In genomic region chr8:89569406-89569805, GRCm38 (mm10) we compare ENCODE assay signal across 15 mouse cellular contexts.
DNase-seq lines count a peak whose midpoint lies in the region; ATAC-seq and TF ChIP-seq lines count a peak whose summit lies in the region.
"Had no signal": no experiment of that assay in that cellular context is flagged by ENCODE, and none has a peak within 500 bp of the region (broad histone marks: within the 10 kb centered on the region; RNA-seq: fewer than 3 reads in every experiment).

No protein-coding gene starts in this region.

- no peak overlapping the region for H3K27ac ChIP-seq in forebrain, embryonic 13.5 days
- no peak overlapping the region for H3K27ac ChIP-seq in forebrain, embryonic 12.5 days
- H3K27ac ChIP-seq in heart, embryonic 16.5 days (ENCODE audit: low read length) = no peak overlapping the region
- no peak overlapping the region for H3K27ac ChIP-seq in liver, embryonic 13.5 days
- H3K27ac ChIP-seq in liver, embryonic 12.5 days = no peak overlapping the region
- H3K27ac ChIP-seq in forebrain, postnatal 0 days (ENCODE audit: low read depth, low read length) = no peak overlapping the region
- no peak overlapping the region for H3K27ac ChIP-seq in liver, embryonic 11.5 days (ENCODE audit: low read depth, low read length)
- H3K27ac ChIP-seq: midbrain, embryonic 15.5 days; neural tube, embryonic 12.5 days; stomach, embryonic 15.5 days had no signal

- H3K9me3 ChIP-seq in forebrain, embryonic 13.5 days (replicated peaks) = no peaks in the 10 kb centered on the region
- H3K9me3 ChIP-seq in forebrain, embryonic 12.5 days = no peaks in the 10 kb centered on the region
- no peaks in the 10 kb centered on the region for H3K9me3 ChIP-seq in heart, embryonic 16.5 days (replicated peaks; ENCODE audit: control insufficient read depth, low read length)
- H3K9me3 ChIP-seq in liver, embryonic 13.5 days (replicated peaks) = no peaks in the 10 kb centered on the region
- H3K9me3 ChIP-seq in liver, embryonic 12.5 days (replicated peaks) = no peaks in the 10 kb centered on the region
- H3K9me3 ChIP-seq in forebrain, postnatal 0 days (ENCODE audit: low read length) = no peaks in the 10 kb centered on the region
- H3K9me3 ChIP-seq in liver, embryonic 11.5 days (ENCODE audit: control insufficient read depth, low read length) = no peaks in the 10 kb centered on the region
- H3K9me3 ChIP-seq: midbrain, embryonic 15.5 days; neural tube, embryonic 12.5 days; stomach, embryonic 15.5 days had no signal

- DNase-seq in heart, postnatal 14 days = no peak
- DNase-seq in liver, embryonic 13.5 days = peak; percentile 6
- DNase-seq in forebrain, postnatal 0 days = no peak
- no peak for DNase-seq in liver, embryonic 11.5 days (ENCODE audit: low spot score)
- DNase-seq: B cell, adult 2 months; layer of hippocampus, adult 9-11 months; lung, adult 2 months; lung, postnatal 4 days had no signal

- peaks cover 73% of the 10 kb centered on the region for H3K4me1 ChIP-seq in forebrain, embryonic 13.5 days
- peaks cover 56% of the 10 kb centered on the region for H3K4me1 ChIP-seq in forebrain, embryonic 12.5 days
- no peaks in the 10 kb centered on the region for H3K4me1 ChIP-seq in heart, embryonic 16.5 days (ENCODE audit: control insufficient read depth, insufficient read depth, low read length)
- H3K4me1 ChIP-seq in liver, embryonic 13.5 days (replicated peaks) = no peaks in the 10 kb centered on the region
- no peaks in the 10 kb centered on the region for H3K4me1 ChIP-seq in liver, embryonic 12.5 days
- H3K4me1 ChIP-seq in forebrain, postnatal 0 days (ENCODE audit: insufficient read depth) = peaks cover 7% of the 10 kb centered on the region; the same call in 1 of the 2 replicates
- no peaks in the 10 kb centered on the region for H3K4me1 ChIP-seq in liver, embryonic 11.5 days (replicated peaks; ENCODE audit: control insufficient read depth, insufficient read depth, low read length)

- ATAC-seq in forebrain, embryonic 13.5 days = no peak
- no peak for ATAC-seq in forebrain, embryonic 12.5 days (ENCODE audit: low FRiP score)
- no peak for ATAC-seq in heart, embryonic 16.5 days (replicated peaks; ENCODE audit: extremely low read depth, insufficient read depth, low FRiP score)
- ATAC-seq in liver, embryonic 13.5 days (ENCODE audit: low read depth) = no peak
- ATAC-seq in liver, embryonic 12.5 days = no peak
- no peak for ATAC-seq in forebrain, postnatal 0 days
- ATAC-seq in liver, embryonic 11.5 days (replicated peaks; ENCODE audit: low FRiP score) = no peak
- ATAC-seq: midbrain, embryonic 15.5 days had no signal

- intact Hi-C loops in heart, postnatal 14 days (cut with DNase I) = no loop called here

- 44% methylated on average over 9 of the region's 9 CpGs for WGBS in forebrain, embryonic 13.5 days
- 65% methylated on average over 9 of the region's 9 CpGs for WGBS in forebrain, embryonic 12.5 days
- 41% methylated on average over 9 of the region's 9 CpGs for WGBS in heart, embryonic 16.5 days
- WGBS in liver, embryonic 13.5 days (ENCODE audit: insufficient replicate concordance) = 54% methylated on average over 9 of the region's 9 CpGs
- 40% methylated on average over 9 of the region's 9 CpGs for WGBS in liver, embryonic 12.5 days (ENCODE audit: insufficient replicate concordance)
- 29% methylated on average over 9 of the region's 9 CpGs for WGBS in forebrain, postnatal 0 days
- WGBS in liver, embryonic 11.5 days = 46% methylated on average over 9 of the region's 9 CpGs

- peaks cover 23% of the 10 kb centered on the region; the same call in 1 of the 2 replicates for H3K27me3 ChIP-seq in forebrain, embryonic 13.5 days
- H3K27me3 ChIP-seq in forebrain, embryonic 12.5 days = peaks cover 26% of the 10 kb centered on the region
- H3K27me3 ChIP-seq in heart, embryonic 16.5 days (ENCODE audit: control insufficient read depth, insufficient read depth, low read length) = peaks cover 29% of the 10 kb centered on the region
- peaks cover 4% of the 10 kb centered on the region; the same call in 1 of the 2 replicates for H3K27me3 ChIP-seq in liver, embryonic 13.5 days
- H3K27me3 ChIP-seq in liver, embryonic 12.5 days (replicated peaks) = peaks cover 15% of the 10 kb centered on the region; the same call in 1 of the 2 replicates
- peaks cover 34% of the 10 kb centered on the region for H3K27me3 ChIP-seq in forebrain, postnatal 0 days (ENCODE audit: insufficient read depth, low read length)
- H3K27me3 ChIP-seq in liver, embryonic 11.5 days (replicated peaks; ENCODE audit: control insufficient read depth, insufficient read depth, low read length) = peaks cover 7% of the 10 kb centered on the region; the same call in 1 of the 2 replicates
- H3K27me3 ChIP-seq: neural tube, embryonic 12.5 days had no signal

- no peaks in the 10 kb centered on the region for H3K36me3 ChIP-seq in forebrain, embryonic 13.5 days (ENCODE audit: poor library complexity, severe bottlenecking)
- no peaks in the 10 kb centered on the region for H3K36me3 ChIP-seq in forebrain, embryonic 12.5 days (replicated peaks)
- no peaks in the 10 kb centered on the region for H3K36me3 ChIP-seq in heart, embryonic 16.5 days (ENCODE audit: control insufficient read depth, insufficient read depth)
- no peaks in the 10 kb centered on the region for H3K36me3 ChIP-seq in liver, embryonic 13.5 days
- no peaks in the 10 kb centered on the region for H3K36me3 ChIP-seq in liver, embryonic 12.5 days
- no peaks in the 10 kb centered on the region for H3K36me3 ChIP-seq in forebrain, postnatal 0 days (ENCODE audit: insufficient read depth)
- no peaks in the 10 kb centered on the region for H3K36me3 ChIP-seq in liver, embryonic 11.5 days (ENCODE audit: control insufficient read depth, insufficient read depth, low read length)
- H3K36me3 ChIP-seq: midbrain, embryonic 15.5 days; neural tube, embryonic 12.5 days; stomach, embryonic 15.5 days had no signal

- H3K9ac ChIP-seq in forebrain, embryonic 13.5 days = no peak overlapping the region
- no peak overlapping the region for H3K9ac ChIP-seq in forebrain, embryonic 12.5 days
- H3K9ac ChIP-seq in heart, embryonic 16.5 days (ENCODE audit: low read length) = no peak overlapping the region
- no peak overlapping the region for H3K9ac ChIP-seq in liver, embryonic 13.5 days
- H3K9ac ChIP-seq in liver, embryonic 12.5 days = no peak overlapping the region
- H3K9ac ChIP-seq in forebrain, postnatal 0 days = no peak overlapping the region
- no peak overlapping the region for H3K9ac ChIP-seq in liver, embryonic 11.5 days (ENCODE audit: low read depth, low read length)
- H3K9ac ChIP-seq: midbrain, embryonic 15.5 days; neural tube, embryonic 12.5 days; stomach, embryonic 15.5 days had no signal

- H3K4me2 ChIP-seq in forebrain, embryonic 13.5 days = peak overlapping the region; percentile 37
- no peak overlapping the region for H3K4me2 ChIP-seq in forebrain, embryonic 12.5 days
- peak overlapping the region; percentile 12; the same call in 1 of the 2 replicates for H3K4me2 ChIP-seq in heart, embryonic 16.5 days (ENCODE audit: low read depth, low read length)
- no peak overlapping the region for H3K4me2 ChIP-seq in liver, embryonic 13.5 days
- no peak overlapping the region for H3K4me2 ChIP-seq in liver, embryonic 12.5 days
- peak overlapping the region; percentile 26 for H3K4me2 ChIP-seq in forebrain, postnatal 0 days (ENCODE audit: low read depth)
- H3K4me2 ChIP-seq in liver, embryonic 11.5 days = no peak overlapping the region
- H3K4me2 ChIP-seq: midbrain, embryonic 15.5 days; neural tube, embryonic 12.5 days; stomach, embryonic 15.5 days had no signal

- TF ChIP-seq CTCF in forebrain, postnatal 0 days (IDR thresholded peaks at IDR 0.05; ENCODE audit: low read depth) = no peak

- H3K4me3 ChIP-seq in forebrain, embryonic 13.5 days = no peak overlapping the region
- no peak overlapping the region for H3K4me3 ChIP-seq in forebrain, embryonic 12.5 days (replicated peaks)
- H3K4me3 ChIP-seq in heart, embryonic 16.5 days (ENCODE audit: low read length) = no peak overlapping the region
- H3K4me3 ChIP-seq in liver, embryonic 13.5 days (replicated peaks) = no peak overlapping the region
- H3K4me3 ChIP-seq in liver, embryonic 12.5 days = no peak overlapping the region
- H3K4me3 ChIP-seq in forebrain, postnatal 0 days (ENCODE audit: low read depth, low read length) = no peak overlapping the region
- H3K4me3 ChIP-seq in liver, embryonic 11.5 days (ENCODE audit: low read depth, low read length) = no peak overlapping the region
- H3K4me3 ChIP-seq: midbrain, embryonic 15.5 days; neural tube, embryonic 12.5 days; stomach, embryonic 15.5 days had no signal

Comparison
In these comparisons a context has a peak if more than half of its experiments do, and no peak if none do; other contexts are left out.
1. H3K4me2 ChIP-seq: peak in forebrain, embryonic 13.5 days (single experiment), heart, embryonic 16.5 days (single experiment) and forebrain, postnatal 0 days (single experiment); none in forebrain, embryonic 12.5 days (single experiment), liver, embryonic 13.5 days (single experiment), liver, embryonic 12.5 days (single experiment) and liver, embryonic 11.5 days (single experiment).